Mouse (Mus musculus) cerebellum, adult 9-11 months (tissue): ENCODE measurements around the gene Gabrg3.
A peak's percentile ranks its signal among the peaks of the same experiment; 100 is the strongest.
"Not testable (repeated sequence)": the region's sequence is repeated elsewhere in the genome, so short reads cannot be mapped to it uniquely, and the experiment has no call there.

Experiments used
- DNase-seq: peaks from one replicate; pipeline ENCODE4 v3.0.0; 2022

The Gabrg3 gene

DNA sequence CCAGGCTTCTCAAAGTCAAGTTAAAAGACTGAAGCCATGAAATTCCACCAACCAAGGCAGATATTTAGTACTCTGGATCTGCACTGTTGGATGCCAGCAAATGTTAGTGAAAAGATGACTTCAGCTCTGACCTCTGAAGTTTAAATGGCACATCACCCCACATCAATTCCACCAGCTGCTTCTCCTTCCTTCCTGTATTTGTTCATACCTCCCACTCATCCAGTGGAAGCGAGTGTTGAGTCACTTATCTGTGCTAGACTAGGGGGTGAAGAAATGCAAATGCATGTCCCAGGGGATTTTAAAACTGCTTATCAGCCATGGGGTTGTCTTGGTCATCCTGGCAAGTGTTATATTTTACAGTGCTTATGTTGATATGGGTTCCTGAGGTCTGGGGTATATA, 79.7 kb downstream of the Gabrg3 start:
- no peak for DNase-seq

DNA sequence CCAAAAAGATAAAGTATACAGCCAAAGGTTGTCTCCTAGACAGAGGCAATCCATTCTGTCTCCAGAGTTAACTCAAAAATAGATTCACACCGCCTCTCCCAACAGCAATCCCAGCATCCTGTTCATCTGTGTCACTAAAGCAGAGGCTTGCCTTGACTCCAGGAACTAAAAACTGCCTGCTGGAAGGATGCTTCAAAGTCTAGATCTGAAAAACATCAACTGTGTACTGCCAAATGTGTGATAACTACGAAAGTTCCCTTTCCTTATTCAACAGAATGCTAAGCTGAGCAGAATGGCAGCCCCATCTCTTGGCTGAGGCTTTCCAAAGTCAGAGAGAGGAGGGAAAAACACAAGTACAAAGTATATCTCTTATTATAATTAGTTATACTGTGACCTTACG, 90.3 kb downstream of the Gabrg3 start:
- DNase-seq, result no peak

DNA sequence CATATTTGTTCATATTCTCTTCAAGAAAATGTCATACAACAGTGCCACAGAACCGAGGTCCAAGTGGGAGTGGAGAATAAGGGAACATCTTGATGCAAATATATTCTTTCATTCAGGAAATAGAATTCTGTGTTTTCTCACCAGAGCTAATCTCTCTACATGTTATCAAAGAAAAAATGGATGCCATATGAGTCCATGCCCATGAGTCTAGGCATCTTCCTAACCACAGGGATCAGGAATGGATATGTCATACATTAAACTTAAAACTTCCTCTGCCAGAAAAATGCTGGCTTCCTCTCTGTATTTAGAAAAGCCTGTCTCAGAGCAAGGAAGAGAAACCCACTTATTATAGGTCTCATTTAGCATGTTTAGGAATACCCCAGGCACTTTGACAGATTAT, 92.9 kb downstream of the Gabrg3 start:
- DNase-seq, result no peak

DNA sequence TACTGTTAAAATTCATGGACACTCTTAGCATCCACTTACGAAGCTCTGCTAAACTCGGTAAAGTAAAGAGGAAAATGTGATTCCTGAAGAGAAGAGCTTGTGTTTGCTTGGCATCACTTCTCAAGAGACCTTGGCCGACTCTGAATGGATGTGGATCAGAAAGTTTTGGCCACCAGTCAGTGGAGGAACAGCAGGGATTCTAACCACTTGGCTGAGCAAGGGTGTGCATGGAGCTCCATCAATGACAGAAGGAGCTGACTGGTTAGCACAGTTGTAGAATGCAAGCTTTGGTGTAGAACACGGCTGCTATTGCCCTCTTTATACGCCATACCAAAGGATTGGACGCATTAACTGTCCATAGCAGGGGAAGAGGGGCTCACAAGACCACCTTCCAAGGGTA, 93.4 kb downstream of the Gabrg3 start:
- DNase-seq, result peak; percentile 15

DNA sequence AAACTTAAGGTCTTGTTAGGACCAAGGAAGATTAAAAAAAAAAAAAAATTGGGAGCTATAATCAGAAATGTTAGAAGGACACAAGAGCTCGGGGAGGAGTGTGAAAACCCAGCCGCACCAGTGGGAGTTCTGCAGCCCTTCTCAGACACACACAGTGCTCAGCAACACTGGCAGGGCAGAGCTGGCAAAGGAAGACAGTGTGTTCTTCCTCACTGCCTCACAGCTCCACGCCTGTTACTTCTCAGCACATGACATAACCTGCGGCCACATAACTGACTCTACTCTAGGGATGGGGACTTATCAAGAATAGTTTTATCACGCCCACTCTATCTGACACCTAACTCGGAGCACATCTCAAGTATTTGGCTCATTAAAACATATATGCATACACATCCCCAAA, 103.8 kb downstream of the Gabrg3 start:
- no peak for DNase-seq

DNA sequence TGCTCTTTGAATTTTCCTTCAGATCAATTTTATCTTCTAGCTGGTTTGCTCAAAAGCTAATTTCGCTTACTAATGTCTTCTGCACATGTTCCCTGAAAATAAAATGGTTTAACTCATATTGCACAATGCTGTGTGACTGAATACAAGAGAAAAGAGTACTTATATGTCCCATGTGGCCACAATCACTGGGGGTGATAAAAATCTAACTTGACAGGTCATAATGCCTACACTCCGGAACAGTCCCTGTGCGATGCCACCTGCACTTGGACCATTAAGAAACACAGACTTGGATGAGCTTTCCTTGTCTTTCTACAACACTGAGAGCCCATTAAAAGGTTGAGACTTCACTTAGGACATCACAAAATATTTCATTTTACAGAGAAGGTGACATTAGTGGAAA, 108.1 kb downstream of the Gabrg3 start:
- DNase-seq, result no peak

DNA sequence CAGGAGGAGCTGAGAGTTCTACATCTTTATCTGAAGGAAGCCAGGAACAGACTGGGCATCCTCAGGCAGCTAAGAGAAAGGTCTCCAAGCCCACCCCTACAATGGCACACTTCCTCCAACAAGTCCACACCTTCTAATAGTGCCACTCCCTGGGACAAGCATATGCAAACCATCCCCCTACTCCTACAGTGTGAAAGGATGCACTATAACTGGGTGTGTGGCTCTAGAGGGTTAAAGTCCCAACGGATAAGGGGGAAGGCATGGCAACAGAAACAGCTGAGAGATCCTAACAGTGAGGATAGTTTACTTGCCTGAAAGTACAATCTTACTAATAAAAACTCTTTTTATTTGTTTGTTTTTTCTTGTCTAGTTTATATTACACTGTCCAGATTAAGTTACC, 126.8 kb downstream of the Gabrg3 start:
- no peak for DNase-seq

DNA sequence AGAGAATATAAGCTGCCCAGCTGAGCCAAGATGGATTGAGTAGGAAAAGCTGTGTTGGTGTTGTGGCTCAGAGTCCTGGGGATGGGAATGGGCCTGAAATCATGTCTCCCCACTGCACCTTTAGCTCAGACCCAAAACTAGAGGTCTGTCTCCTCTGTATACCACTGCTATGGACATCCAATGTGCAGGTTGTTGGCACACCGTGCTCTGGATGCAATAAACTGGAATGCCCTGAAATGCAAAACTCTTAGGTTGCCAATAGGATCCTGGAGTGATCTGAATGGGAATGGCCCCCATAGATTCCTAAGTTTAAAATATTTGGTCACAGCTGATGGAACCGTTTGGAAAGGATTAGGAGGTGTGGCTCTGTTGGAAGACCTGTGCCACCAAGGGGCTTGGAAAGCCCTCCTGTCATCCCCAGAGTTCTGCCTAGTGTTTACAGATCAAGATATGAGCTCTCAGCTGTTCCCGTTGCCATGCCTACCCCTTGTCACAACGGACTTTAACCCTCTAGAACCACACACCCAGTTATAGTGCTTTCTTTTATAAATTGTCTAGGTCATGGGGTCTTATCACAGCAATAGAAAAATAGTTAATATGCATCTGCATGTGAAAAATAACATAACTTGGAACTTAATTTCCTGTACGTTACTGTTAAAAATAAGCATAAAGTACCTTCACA, 128.0 kb downstream of the Gabrg3 start:
- no peak for DNase-seq

DNA sequence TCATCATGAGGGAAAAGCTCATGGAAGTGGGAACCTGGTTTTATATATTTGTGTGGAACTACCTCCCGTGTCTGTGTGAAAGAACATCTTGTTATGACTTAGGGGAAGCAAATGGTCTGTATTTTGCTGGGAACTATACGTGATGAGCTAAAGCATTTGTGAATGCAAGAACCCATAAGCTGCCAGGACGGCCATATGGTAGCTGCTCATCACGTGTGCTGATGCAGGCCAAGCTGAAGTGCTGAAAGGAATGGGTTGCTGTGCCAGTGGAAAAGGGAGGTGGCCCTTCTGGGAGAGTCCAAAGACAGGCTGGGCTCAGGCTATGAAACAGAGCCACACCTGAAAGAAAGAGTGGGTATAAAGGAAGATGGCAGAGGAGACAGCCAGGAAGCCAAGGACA, 143.0 kb downstream of the Gabrg3 start:
- peak; percentile 9 for DNase-seq

DNA sequence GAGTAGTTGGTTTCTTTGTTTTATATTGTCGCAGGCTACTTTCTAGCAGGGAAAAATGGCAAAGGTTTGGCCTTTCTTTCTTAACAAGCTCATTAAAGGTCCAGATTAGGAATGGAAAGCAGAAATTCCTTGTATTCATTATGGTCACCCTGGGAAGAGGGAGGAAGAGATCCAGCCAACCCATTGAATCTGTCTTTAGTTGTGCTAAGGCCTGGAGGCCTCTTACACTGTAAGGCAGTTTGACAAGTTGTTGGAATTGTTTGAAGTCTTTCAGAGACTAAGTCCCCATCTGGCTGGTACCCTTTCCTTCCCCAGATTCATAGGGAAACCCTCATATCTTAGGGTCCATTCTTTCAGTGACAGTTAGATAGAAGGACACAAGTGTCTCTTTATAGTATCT, 172.9 kb downstream of the Gabrg3 start:
- DNase-seq, result no peak

DNA sequence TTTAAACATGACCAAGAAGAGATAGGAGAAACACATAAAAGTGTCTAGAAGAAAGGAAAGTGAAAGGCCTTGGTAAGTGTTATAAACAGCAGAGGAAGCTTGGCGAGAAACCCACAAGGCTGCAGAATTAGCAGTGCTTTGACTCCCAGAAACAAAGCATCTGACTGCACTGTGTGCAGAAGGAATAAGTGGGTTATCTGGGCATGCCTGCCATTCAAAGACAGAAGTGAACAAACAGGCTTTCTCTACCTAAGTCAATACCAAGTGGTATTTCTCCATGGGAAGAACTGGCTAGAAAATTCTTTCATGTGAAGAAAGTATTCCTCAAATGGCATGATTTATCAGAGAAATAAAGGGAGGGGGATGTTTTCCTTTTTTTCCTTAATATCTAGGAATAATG, 201.0 kb downstream of the Gabrg3 start:
- no peak for DNase-seq

DNA sequence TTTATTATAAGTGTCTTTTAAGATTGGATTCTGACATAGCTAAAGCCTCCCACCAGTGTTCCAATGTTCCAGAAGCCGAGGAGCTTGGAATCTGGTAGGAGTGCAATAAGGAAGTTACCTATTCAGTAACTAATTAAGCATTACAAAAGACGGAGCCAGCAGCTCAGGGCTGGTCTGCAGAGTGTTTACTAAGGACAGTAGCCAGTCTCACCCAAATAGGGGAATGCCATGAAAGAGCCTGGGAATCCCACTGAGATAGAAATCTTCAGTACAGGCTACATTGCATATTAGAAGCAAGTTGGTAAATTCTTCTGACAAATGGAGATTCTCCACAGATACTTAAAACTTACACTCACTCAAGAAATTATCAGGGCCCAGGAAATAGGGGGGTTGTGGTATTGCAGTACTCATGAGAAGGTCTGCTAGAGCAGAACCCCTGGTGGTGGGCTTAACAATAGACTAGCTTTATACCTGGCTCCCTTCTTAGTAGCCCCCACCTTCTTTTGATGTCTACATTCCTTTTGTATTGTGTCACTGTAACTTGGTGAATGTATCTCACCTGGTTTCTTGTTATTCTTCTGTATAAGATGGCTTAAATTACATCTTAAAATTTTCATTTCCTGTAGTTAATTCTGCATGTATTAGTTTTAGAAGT, 211.0 kb downstream of the Gabrg3 start:
- DNase-seq, result not testable (repeated sequence)

DNA sequence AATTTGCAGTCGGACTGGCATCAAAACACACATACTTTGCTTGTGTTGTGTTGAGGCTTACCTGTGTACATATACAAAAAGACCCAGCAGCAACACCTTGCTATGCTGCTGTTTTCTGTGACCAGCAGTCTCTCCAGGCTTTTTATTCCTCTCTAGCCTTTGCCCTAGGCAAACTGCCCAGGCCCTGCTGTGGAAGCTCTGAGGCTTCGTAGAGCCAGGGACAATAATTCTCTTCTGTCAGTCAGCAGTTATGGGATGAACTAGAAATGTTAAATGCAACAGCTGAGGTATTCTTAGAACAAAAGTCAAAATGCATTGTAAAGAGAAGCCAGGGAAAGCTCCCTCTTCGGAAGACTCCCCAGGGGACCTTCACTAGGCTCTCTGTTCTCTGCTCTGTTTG, 220.1 kb downstream of the Gabrg3 start:
- no peak for DNase-seq

DNA sequence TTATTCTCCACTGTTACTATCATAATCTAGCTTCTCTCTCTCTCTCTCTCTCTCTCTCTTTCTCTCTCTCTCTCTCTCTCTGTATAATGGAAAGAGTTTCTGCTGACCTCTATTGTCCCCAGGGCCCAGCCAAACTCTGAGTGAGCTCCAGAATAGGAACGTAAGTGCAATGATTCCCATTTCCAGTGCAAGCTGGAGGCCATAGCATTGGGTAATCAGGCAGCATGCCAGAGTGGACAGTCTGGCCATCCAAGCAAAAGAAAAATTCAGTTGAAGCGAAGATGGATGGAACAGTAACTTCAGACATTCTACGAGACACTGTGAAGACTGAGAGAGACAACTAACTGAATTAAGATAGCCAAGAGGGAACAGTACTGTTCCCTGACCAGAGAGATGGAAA, 228.8 kb downstream of the Gabrg3 start:
- no peak for DNase-seq

DNA sequence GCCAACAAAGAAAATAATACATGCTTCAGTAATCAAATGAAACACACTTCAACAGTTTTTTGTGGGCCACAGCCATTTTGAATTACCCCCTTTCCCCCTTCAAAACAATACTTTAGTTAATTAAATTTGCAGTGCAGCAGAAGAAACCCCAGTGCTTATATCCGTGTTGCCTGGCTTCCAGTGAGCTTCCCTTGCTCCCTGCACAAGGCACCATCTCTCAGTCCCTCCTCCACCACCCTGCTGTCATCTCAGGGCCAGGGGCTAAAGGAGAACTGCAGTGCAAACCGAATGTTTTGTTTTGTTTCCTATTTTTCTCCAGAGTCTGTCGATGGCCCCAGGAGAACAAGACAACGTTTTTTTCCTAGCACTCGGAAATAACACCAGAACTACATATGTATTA, 233.2 kb downstream of the Gabrg3 start:
- DNase-seq, result no peak

DNA sequence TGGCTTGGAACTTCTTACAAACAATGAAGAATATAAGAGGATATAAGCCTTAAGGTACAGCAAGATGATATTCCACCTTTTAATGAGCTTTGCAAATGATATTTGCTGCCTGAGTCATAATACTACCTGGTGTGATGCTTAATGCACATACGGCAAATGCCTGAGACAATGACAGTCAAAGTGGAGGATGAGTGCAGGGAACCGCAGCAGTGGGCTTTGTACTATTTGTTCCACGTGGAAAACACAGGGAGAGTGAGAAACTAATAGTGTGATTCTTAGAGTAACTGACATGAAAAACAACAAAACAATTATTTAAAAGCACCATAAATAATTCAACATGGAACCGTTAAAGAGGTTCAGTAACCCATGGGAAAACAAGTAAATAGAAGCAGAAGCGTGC, 236.2 kb downstream of the Gabrg3 start:
- no peak for DNase-seq

DNA sequence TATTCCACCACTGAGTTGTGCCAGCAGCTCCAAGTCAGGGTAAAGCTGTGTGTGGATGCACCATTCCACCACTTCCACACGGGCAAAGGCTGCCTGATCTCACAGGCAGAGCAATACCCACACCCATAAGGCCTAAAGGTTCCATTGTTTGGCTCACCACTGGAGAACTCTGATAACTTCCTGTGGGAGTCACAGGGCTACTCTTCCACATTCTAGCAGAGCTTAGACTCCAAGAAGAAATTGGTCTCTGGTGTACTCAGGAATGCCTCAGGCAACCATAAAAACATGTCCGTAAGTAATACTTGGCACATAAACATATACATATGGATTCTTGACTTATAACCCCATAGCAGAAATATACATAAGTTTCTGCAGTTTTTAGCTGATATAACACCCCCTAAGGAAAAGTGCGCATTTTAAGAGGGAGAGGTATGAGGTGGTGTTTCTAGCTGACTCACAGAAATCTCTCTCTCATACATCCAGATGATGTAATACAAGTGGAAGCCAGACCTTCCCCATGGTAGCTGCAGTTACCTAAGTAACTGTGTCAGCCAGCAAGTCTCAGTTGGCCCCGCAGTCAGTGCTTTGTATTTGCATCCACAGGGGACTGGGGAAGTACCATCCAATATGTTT, 248.8 kb downstream of the Gabrg3 start:
- no peak for DNase-seq

DNA sequence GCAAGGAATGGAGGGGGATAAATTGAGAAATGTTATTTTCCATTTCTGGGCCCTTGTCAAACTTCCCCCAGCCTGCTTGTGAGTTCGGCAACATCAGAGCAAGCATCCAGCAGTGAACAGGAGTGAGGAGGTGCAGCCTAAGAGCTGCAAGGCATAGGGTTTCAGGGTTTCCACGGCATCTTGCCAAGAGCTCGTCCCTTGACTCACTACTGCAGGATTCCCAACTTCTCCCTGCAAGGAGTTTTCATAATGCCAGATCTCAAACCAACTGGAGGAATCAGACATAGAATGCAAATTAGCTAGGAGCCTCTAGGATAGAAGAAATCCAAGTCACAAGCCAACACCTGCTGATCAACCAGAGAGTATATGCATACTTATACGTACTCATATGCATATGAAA, 254.0 kb downstream of the Gabrg3 start:
- no peak for DNase-seq

DNA sequence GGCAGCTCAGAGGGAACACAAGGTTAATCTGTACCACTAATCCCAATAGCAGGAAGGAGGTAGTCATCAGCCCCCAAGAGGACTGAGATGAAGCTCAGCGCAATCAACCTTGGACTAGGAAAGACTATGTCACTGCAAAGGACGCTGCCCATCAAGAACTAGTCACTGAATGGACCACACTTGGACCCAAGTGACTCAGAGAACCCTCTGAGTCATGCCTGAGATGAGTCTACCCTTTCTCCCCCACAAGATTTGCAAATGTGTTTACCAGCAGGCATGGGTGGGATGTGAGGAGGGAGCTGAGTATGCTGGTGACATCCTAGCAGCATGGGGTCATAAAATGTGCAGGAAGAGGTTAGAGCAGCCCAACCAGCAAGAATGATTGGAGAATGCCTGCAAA, 254.5 kb downstream of the Gabrg3 start:
- DNase-seq, result no peak

DNA sequence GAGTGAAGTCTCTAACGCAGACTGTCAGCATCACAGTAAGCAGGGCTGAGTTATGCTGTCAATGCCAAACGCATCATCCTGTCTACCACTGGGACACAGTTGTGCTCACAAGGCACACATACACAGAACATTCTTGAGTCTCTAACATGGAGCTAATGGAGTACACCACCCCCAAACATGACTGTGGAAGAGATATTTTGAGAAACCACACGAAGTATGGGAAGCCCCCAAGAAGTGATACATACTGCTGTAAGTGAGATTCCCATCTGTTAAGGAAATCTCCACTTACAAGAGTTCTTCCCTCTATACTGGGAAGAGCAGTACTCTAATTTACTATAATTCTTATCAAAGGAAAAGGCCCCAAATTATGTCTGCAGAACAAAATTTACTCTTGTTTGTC, 286.9 kb downstream of the Gabrg3 start:
- no peak for DNase-seq

DNA sequence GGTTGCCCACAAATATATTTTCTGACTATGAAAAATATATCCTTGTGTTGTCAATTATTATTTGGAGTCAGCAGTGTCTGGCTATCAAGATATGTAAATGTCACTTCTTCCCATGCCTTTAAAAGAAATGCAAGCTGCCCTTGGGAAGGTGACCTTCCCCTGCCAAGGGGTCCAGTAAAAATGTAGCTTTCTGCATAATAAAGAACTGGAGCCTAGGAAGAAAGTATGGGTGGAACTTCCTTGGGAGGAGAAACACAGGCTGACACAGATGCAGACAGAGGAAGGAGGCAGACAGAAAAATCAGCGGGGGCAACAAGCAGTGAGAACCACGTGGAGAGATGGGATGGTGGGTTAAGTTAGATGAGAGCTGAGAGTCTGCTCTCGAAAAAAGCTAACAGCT, 304.9 kb downstream of the Gabrg3 start:
- DNase-seq, result no peak

DNA sequence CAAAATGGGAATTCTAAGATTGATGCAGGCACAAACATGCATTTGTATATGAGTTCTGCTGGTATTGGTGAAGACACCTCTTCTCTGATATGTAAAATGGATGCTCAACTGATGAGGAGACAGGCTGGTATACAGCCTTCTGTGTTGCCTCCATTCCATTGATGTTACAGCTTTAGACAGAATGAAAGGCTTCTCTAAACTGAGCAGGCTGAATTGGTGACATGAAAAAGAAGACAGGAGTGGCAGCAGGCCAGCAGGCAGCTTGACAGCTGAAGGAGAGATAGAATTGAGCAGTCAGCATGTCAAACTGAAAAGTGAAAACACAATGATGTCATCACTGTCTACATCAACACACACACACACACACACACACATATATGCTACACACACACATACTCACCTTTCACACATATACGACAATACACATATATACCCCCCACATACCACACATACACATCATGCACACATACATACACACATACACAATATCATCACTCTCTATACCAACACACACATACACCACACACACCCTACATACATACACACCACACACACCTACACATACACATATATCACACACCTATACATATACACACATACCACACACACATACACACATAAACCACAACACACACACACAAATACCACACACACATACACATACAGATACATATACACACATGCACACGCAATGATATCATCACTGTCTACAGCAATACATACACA, 315.4 kb downstream of the Gabrg3 start:
- DNase-seq, result no peak

DNA sequence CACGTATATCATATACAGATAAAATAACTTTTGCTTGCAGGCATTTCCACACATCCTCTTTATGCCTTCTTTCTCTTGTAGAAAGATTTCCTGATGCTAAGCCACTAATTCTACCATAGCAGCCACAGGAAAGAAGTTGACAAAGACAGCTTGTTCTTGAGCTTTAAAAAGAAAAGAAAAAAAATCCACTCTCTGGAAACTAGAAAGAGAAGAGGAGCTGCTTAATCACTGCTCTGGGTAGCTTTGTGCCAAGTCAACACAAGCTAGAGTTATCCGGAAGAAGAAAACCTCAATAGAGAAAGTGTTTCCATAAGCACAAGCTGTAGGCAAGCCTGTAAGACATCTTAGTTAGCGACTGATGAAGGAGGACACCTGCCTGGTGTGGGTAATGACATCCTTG, 321.6 kb downstream of the Gabrg3 start:
- no peak for DNase-seq
